15 mouse cellular contexts compared by ENCODE assay signal in the genomic region with DNA sequence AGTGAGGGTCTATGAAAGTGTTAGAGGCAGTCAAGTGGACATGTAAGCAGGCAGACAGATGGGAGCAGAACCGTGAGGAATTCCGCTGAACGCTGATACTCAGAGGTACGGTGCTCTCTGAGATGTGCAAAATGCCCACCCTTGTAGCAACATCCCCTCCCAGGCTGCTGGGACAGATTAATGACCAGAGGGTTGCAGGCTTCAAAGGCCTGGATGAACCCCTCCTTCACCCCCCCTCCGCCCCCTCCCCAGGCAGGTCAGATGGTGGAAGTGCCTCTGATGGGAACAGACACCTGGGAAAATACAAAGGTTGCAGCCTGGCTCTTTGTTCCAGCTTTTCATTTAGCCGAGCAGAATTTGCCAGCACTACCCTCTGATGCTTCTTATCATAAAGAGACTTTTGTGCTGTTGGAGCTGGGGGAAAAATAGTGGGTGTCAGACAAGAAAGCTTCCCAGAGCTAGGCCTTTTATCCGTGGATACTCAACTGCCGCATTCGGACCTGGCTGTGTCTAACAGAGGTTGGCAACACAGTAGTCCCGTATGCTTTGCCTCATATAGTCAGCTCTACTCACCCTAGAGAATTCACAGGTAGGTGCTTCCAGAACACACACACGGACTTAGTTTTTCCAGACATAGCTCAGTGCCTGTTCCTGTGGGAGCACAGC.
A peak's percentile ranks its signal among the peaks of the same experiment; 100 is the strongest.
DNase-seq lines count a peak whose midpoint lies in the region; ATAC-seq lines count a peak whose summit lies in the region.
"Had no signal": no experiment of that assay in that cellular context is flagged by ENCODE, and none has a peak within 500 bp of the region (broad histone marks: within the 10 kb centered on the region; RNA-seq: fewer than 3 reads in every experiment).

No protein-coding gene starts in this region.

- peak; percentile 88 for ATAC-seq in kidney, embryonic 15.5 days (replicated peaks; ENCODE audit: low FRiP score)
- peak; percentile 66 for ATAC-seq in forebrain, embryonic 14.5 days
- ATAC-seq in midbrain, embryonic 14.5 days (ENCODE audit: low FRiP score, low TSS enrichment) = no peak

- no peak overlapping the region for H3K9ac ChIP-seq in kidney, embryonic 15.5 days
- H3K9ac ChIP-seq in forebrain, embryonic 14.5 days (ENCODE audit: low read length) = no peak overlapping the region
- H3K9ac ChIP-seq in midbrain, embryonic 14.5 days (replicated peaks; ENCODE audit: low read length) = no peak overlapping the region
- H3K9ac ChIP-seq: limb, embryonic 13.5 days; liver, embryonic 15.5 days had no signal

- 38% methylated on average over 11 of the region's 11 CpGs for WGBS in kidney, embryonic 15.5 days
- 36% methylated on average over 11 of the region's 11 CpGs for WGBS in forebrain, embryonic 14.5 days
- WGBS in midbrain, embryonic 14.5 days = 70% methylated on average over 11 of the region's 11 CpGs

- no peaks in the 10 kb centered on the region for H3K36me3 ChIP-seq in kidney, embryonic 15.5 days
- H3K36me3 ChIP-seq in forebrain, embryonic 14.5 days (ENCODE audit: control insufficient read depth, insufficient read depth, low read length) = no peaks in the 10 kb centered on the region
- no peaks in the 10 kb centered on the region for H3K36me3 ChIP-seq in midbrain, embryonic 14.5 days (ENCODE audit: control insufficient read depth, insufficient read depth, low read length)
- H3K36me3 ChIP-seq: limb, embryonic 13.5 days; liver, embryonic 15.5 days had no signal

- no peak for DNase-seq in kidney, adult 9 months
- peak; percentile 24 for DNase-seq in embryo, embryonic 10.5 days (ENCODE audit: low spot score)
- peak; percentile 36 for DNase-seq in forebrain, embryonic 14.5 days (ENCODE audit: low spot score)
- peak; percentile 8 for DNase-seq in midbrain, embryonic 14.5 days
- DNase-seq in gastrocnemius, postnatal 10 days = no peak
- DNase-seq in cerebellum, adult 9-11 months = no peak
- DNase-seq: adrenal gland, adult 2 months; cerebellum, adult 2 months; kidney, adult 18-20 months; lung, postnatal 14 days; right cerebral cortex, postnatal 14 days; thymus, postnatal 25 days had no signal

- H3K27ac ChIP-seq in kidney, embryonic 15.5 days = peak overlapping the region; percentile 75
- H3K27ac ChIP-seq in forebrain, embryonic 14.5 days (ENCODE audit: low read depth, low read length) = peak overlapping the region; percentile 0; the same call in 1 of the 2 replicates
- no peak overlapping the region; the same call in 1 of the 2 replicates for H3K27ac ChIP-seq in midbrain, embryonic 14.5 days (replicated peaks; ENCODE audit: low read depth, low read length)
- H3K27ac ChIP-seq: limb, embryonic 13.5 days; liver, embryonic 15.5 days had no signal

- H3K4me2 ChIP-seq in kidney, embryonic 15.5 days = no peak overlapping the region
- no peak overlapping the region for H3K4me2 ChIP-seq in forebrain, embryonic 14.5 days (ENCODE audit: low read length)
- H3K4me2 ChIP-seq in midbrain, embryonic 14.5 days (ENCODE audit: low read length) = no peak overlapping the region
- H3K4me2 ChIP-seq: limb, embryonic 13.5 days; liver, embryonic 15.5 days had no signal

- H3K27me3 ChIP-seq in kidney, embryonic 15.5 days = no peaks in the 10 kb centered on the region
- no peaks in the 10 kb centered on the region for H3K27me3 ChIP-seq in forebrain, embryonic 14.5 days (replicated peaks; ENCODE audit: control insufficient read depth, insufficient read depth, low read length)
- no peaks in the 10 kb centered on the region for H3K27me3 ChIP-seq in midbrain, embryonic 14.5 days (ENCODE audit: control insufficient read depth, insufficient read depth, low read length)
- H3K27me3 ChIP-seq: limb, embryonic 13.5 days; liver, embryonic 15.5 days had no signal

- peaks cover 7% of the 10 kb centered on the region; the same call in 1 of the 2 replicates for H3K4me1 ChIP-seq in kidney, embryonic 15.5 days
- no peaks in the 10 kb centered on the region for H3K4me1 ChIP-seq in forebrain, embryonic 14.5 days (ENCODE audit: control insufficient read depth, insufficient read depth, low read length)
- H3K4me1 ChIP-seq in midbrain, embryonic 14.5 days (ENCODE audit: control insufficient read depth, insufficient read depth, low read length) = no peaks in the 10 kb centered on the region
- H3K4me1 ChIP-seq: liver, embryonic 15.5 days had no signal

- no peak overlapping the region for H3K4me3 ChIP-seq in kidney, embryonic 15.5 days (replicated peaks)
- no peak overlapping the region for H3K4me3 ChIP-seq in forebrain, embryonic 14.5 days (ENCODE audit: low read depth, low read length)
- H3K4me3 ChIP-seq in midbrain, embryonic 14.5 days (replicated peaks; ENCODE audit: low read depth, low read length) = no peak overlapping the region
- H3K4me3 ChIP-seq: limb, embryonic 13.5 days; liver, embryonic 15.5 days had no signal

- 0 out of 2 replicates have a peak, but pooled peaks cover 4% of the 10 kb centered on the region for H3K9me3 ChIP-seq in kidney, embryonic 15.5 days (replicated peaks)
- peaks cover 9% of the 10 kb centered on the region; the same call in 1 of the 2 replicates for H3K9me3 ChIP-seq in forebrain, embryonic 14.5 days (replicated peaks; ENCODE audit: control insufficient read depth, low read length)
- no peaks in the 10 kb centered on the region; the same call in 1 of the 2 replicates for H3K9me3 ChIP-seq in midbrain, embryonic 14.5 days (ENCODE audit: control insufficient read depth, low read length)
- H3K9me3 ChIP-seq: liver, embryonic 15.5 days had no signal

Comparison
In these comparisons a context has a peak if more than half of its experiments do, and no peak if none do; other contexts are left out.
1. DNase-seq: peak in embryo, embryonic 10.5 days (single experiment), forebrain, embryonic 14.5 days (single experiment) and midbrain, embryonic 14.5 days (single experiment); none in kidney, adult 9 months (single experiment), gastrocnemius, postnatal 10 days (single experiment) and cerebellum, adult 9-11 months (single experiment).